Mouse (Mus musculus) spleen, adult 12 weeks (tissue): ENCODE data around the gene Lamtor2.

Experiments used
- DNase-seq: peaks from one replicate; pipeline ENCODE4 v3.0.0; 2022; ENCODE audit warnings: low spot score

Lamtor2 gene

GRCm38 (mm10) chr3:88542486-88542885 is 10.4 kb downstream of the Lamtor2 start:
- DNase-seq, result no peak

- DNase-seq, result no peak
Observed at GRCm38 (mm10) chr3:88541622-88542401, 11.1 kb downstream of the Lamtor2 start.

- DNase-seq, result no peak
Observed at GRCm38 (mm10) chr3:88540085-88540484, 12.8 kb downstream of the Lamtor2 start.

GRCm38 (mm10) chr3:88539397-88539796 is 13.5 kb downstream of the Lamtor2 start:
- no peak for DNase-seq

DNA sequence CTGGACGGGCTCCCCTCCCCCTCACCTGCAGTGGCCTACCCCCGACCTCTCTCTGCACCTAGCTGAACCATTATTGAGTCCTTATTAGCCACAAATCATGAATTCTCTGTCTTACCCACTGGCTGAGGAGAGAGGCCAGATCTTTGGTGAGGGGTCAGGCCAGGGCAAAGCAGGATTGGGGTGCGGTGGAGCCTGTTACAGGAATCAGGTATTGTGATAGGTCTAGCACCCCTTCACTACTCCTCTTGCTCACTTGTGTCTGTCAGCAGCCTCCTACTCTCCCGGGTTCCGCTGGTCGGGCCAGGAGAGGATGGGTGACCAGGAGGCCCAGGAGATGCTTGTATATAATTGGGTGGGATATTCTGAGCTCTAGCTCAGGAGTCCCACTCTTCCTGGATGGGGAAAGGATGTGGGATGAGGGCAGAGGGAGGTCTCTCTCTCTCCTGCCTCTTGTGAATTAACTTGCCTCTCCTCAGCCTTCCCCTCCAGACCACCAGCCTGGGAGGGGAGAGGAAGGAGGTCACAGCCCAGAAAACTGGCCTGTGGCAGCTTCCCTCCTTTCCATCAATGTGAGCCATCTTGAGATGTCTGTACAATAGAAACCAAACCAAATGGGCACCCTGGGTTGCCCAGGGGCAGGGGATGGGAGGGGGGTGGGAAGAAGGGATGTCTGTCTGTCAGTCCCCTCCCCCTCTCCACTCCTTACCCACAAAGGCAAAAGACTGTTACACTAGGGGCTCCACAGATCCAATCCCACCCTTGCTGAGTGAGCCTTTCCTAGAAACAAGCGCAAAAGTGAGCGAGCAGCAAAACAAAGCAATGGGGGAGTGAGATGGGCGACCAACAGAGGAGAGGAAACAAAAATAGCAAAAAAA is 14.4 kb downstream of the Lamtor2 start:
- no peak for DNase-seq

DNA sequence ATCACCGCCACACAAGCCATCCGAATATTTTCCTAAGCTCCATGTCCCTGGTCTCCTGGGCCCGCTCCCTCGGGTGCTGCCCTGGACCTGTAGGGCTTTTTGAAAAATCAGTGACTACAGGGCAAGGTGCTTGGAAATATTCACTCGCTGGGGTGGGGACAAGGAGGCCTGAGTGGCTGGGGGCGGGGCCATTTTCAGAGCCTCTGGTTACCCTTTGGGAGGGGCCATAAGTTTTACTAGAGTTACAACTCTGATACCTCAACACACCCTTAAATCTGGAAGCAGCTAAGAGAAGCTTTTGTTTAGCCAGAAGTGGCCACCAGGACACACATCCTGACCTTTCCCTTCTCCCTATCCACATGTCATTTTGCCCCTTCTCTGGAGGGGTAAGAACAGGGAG is 15.7 kb downstream of the Lamtor2 start:
- DNase-seq, result no peak

GRCm38 (mm10) chr3:88536103-88536930 is 16.6 kb downstream of the Lamtor2 start:
- no peak for DNase-seq

DNA sequence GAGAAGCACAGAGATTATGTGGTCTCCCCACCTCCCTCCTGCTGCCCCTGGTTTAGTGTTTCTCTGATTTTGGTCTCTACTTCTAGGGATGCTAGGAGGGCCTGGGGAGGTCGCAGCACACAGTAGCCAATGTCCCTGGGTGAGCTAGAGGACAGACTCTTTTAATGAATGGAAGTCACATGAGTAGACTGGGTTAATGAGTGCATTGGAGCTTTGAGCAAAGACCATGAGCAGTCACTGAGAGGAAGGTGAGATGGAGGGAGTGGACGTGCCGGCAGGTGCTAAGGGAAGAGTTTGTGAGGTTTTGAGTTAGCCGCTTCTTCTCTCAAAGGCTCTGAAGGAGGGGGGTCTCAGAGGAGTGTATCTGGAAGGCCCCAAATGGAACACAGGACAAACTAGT is 17.3 kb downstream of the Lamtor2 start:
- DNase-seq, result no peak

GRCm38 (mm10) chr3:88535005-88535404 is 17.9 kb downstream of the Lamtor2 start:
- no peak for DNase-seq

DNA sequence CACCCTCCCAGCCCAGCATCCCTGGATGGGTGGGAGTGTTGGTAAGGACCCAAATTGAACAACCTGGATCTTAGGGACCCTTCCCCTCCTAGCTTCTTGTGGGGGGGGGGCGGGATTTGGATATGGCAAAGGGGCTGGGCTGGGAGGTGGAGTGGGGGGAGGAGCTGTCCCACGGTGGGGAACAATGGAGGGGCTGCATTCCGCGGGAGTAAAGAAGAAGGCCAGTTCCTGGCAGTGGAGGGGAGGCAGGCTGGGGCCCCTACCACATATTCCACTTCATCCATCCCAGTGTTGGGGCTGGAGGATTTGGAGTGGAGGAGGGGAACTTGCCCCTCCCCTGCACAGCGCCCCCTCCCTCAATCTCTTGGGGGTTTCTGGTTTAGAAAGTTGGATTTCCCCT is 19.2 kb downstream of the Lamtor2 start:
- no peak for DNase-seq

GRCm38 (mm10) chr3:88532689-88533511 is 20.0 kb downstream of the Lamtor2 start:
- no peak for DNase-seq

- DNase-seq, result no peak
Observed at GRCm38 (mm10) chr3:88532299-88532674, 20.6 kb downstream of the Lamtor2 start, which contains the start of gene Mex3a. TSS of gene Mex3a (plus strand) at chr3:88532395.

DNA sequence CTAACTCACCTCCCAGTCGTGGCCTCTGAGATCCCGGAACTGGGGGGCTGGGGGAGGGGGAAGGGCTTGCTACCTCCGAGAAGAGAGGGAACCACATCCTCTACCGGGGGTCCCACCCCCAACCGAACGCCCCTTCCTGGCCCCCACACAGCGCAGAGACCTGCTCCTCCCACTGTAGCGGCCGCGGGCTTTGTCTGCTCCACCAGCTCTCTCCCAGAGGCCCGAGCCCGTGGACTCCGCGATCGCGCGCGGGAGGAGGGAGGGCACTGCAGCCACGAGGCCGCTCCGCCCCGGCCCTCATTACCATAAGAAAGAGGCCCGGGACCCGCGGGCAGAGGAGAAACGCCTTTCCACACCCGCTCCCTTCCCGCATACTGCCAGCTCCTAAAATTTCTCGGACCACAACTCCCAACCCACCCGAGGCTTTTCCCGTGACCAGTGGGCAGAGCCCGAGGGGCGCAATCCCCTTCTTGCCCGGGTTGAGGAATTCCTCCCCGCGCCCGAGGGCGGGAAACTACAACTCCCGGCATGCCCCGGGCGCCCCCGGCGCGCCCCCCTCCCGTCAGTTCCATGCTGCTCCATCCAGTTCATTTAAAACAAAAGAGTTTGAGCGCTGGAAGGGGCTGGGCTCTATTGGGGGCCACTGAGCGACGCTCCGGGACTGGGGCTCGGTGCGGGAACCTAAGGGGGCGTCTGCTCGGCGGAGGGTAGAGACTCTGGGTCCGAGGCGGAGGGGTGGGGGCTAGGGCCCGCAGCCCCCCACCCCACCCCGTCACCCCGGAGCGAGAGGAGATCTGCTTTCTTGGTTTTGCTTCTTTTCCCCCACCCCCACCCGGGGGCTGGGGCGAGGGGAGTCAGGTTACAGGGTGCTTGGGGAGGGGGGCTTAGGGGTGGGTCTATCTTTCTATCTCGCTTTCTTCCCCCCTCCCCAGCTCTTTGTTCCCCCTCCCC is 21.3 kb downstream of the Lamtor2 start:
- DNase-seq, result peak; percentile 71

DNA sequence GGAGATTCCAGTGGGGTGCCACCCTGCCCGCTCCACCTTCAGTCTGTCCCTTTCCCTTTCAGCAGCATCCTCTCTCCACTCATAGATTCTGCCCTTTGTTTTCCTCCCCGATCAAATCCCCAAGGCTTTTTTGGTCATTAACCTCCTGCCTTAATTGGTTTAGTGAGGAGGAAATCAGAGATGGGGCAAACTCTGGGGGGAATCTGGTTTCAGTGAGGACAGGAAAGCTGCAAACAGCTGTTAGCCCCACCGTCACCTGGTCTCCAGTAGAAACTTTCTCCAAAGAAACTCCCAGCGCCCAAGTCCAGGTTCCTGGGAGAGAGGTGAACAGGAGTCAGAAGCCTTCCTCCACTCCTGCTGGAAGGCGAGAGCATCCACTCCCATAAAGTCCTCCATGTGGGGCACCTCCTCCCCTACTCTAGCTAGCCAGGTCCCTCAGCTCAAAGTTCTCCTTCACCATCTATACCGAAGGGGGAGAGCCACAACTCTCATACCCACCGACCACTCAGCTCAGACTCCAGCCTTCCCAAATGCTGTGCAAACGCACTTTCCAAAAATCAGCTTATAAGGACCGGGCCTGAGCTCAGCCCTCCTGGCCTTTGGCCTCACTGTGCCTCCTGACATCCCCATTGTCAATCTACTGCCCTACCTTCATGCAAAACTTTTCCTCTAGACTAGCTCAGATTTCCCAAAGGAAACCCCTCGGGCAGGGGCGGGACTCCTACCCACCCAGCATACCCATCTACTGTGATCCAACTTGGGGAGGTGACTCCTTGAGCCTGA is 22.6 kb downstream of the Lamtor2 start:
- no peak for DNase-seq

DNA sequence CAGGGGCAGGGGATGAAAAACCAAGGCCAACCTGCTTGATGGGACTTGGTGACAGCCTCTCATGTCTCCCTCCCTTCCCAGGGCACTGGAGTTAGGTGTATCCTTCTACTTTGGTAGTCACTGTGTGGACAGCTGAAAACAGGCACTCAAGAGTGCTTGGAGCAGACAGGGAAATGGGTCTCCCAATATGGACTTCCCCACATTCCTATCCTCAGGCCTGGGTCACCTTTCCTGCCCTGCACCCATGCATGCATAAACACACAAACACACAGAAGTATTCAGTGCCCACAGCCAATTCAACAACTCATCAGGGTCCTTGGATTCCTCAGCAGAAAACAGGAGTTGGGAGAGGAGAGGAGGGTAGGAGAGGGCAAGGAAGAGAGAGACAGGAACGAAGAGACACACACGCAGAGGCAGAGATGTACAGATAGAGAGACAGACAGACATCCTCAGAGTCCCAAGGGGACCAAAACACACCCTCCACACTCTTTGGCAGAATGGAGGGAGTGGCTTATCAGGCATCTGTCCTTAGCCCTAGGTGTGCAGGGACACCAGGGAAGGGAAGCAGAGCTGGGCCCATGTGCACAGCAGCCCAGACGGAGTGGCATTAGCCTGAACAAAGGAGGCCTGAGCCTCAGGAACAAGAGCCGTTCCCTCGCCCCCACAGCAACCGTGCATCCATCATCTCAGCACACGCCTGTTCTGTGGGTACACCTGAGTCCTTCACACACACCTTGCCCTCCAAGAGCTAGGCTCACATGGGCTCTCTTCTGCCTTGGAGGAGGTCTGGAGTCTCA is 23.5 kb downstream of the Lamtor2 start:
- DNase-seq, result no peak

DNA sequence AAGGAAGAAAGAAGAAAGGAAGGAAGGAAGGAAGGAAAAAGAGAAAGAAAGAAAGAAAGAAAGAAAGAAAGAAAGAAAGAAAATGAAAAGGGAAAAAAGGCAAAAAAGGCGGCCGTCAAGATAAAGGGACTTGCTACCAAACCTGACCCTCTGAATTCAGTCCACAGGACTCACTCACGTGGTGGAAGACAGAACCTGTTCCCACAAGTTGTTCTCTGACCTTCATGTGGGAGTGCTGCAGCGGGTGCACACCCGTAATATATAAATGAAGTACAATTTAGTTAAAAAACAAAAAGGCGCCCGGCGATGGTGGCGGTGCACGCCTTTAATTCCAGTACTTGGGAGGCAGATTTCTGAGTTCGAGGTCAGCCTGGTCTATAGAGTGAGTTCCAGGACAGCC is 24.2 kb downstream of the Lamtor2 start:
- no peak for DNase-seq

DNA sequence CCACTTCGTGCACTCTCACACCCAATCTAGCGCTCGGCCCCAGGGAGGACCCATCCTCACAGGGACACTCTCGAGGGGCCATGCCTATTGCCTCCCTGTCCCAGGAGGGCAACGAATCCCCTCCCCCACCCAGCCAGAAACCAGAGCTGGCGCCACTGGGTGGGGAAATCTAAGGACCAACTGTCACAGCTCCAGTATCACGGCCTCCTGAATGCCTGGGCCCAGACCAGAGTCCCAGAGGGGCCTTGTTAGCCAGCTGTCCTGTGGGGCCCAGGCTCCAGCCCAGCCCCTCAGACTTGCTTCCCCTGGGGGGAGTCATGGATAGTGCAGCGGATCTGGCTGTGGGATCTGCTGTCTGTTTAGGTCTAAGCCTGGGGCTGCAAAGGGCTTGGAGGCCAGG is 25.3 kb downstream of the Lamtor2 start:
- DNase-seq, result no peak
